Mouse (Mus musculus): ENCODE results near the gene Olfr791. TPM values are rescaled to one million over a fixed set of nuclear protein-coding genes. Genes with fewer than 3 reads are reported as not detected.

The Olfr791 gene
- polyA plus RNA-seq, 1 experiment from 2014 or later: not detected

GRCm38 (mm10) chr10:129538862-129539261 lies 17.3 kb downstream of the Olfr791 start, which contains the start of gene Olfr792:
Olfr792 (plus strand) TSS chr10:129539162.
- TF ChIP-seq CTCF (IDR thresholded peaks at IDR 0.05; ENCODE audit: low read depth) (no peak), EP300 (optimal IDR thresholded peaks at IDR 0.05) (no peak)
- Histone ChIP-seq H3K4me2 (replicated peaks; ENCODE audit: low read depth) (no peak within 1 kb of the TSS), H3K27me3 (ENCODE audit: control insufficient read depth, insufficient read depth, low read length) (no peaks in the 10 kb centered on the region), H3K4me1 (replicated peaks; ENCODE audit: control insufficient read depth, insufficient read depth) (no peaks in the 10 kb centered on the region), H3K36me3 (ENCODE audit: control insufficient read depth, insufficient read depth, low read length) (no peaks in the 10 kb centered on the region), H3K9me3 (ENCODE audit: control insufficient read depth, low read length) (no peaks in the 10 kb centered on the region), H3K9ac (ENCODE audit: low read length) (no peak within 1 kb of the TSS), H3K4me3 (ENCODE audit: low read depth, low read length) (no peak within 1 kb of the TSS), H3K27ac (replicated peaks) (no peak within 1 kb of the TSS)
- no peak for ATAC-seq (ENCODE audit: low FRiP score, low TSS enrichment)
- 75% methylated on average over 1 of the region's 1 CpGs for WGBS
- no peak for DNase-seq (ENCODE audit: low spot score)

- TF ChIP-seq EP300 (optimal IDR thresholded peaks at IDR 0.05) (no peak), CTCF (IDR thresholded peaks at IDR 0.05; ENCODE audit: low read depth) (peak; percentile 31)
- Histone ChIP-seq H3K27ac (replicated peaks) (no peak overlapping the region), H3K4me1 (replicated peaks; ENCODE audit: control insufficient read depth, insufficient read depth) (no peaks in the 10 kb centered on the region), H3K9ac (ENCODE audit: low read length) (no peak overlapping the region), H3K27me3 (ENCODE audit: control insufficient read depth, insufficient read depth, low read length) (no peaks in the 10 kb centered on the region), H3K9me3 (ENCODE audit: control insufficient read depth, low read length) (no peaks in the 10 kb centered on the region), H3K4me2 (replicated peaks; ENCODE audit: low read depth) (no peak overlapping the region), H3K4me3 (ENCODE audit: low read depth, low read length) (no peak overlapping the region), H3K36me3 (ENCODE audit: control insufficient read depth, insufficient read depth, low read length) (no peaks in the 10 kb centered on the region)
- DNase-seq (ENCODE audit: low spot score) (no peak), ATAC-seq (ENCODE audit: low FRiP score, low TSS enrichment) (no peak)
- WGBS: 56% methylated on average over 1 of the region's 1 CpGs
Observed at GRCm38 (mm10) chr10:129549354-129549753, 27.8 kb downstream of the Olfr791 start.

- DNase-seq (ENCODE audit: low spot score): no peak
- 60% methylated on average over 2 of the region's 2 CpGs for WGBS
Observed at GRCm38 (mm10) chr10:129567355-129567754, 45.8 kb downstream of the Olfr791 start, which contains the start of gene Olfr794. Olfr794 (plus strand) TSS chr10:129567655.

GRCm38 (mm10) chr10:129577066-129577465 lies 55.5 kb downstream of the Olfr791 start:
- Histone ChIP-seq H3K4me1 (replicated peaks; ENCODE audit: control insufficient read depth, insufficient read depth) (no peaks in the 10 kb centered on the region), H3K9me3 (ENCODE audit: control insufficient read depth, low read length) (no peaks in the 10 kb centered on the region), H3K36me3 (ENCODE audit: control insufficient read depth, insufficient read depth, low read length) (no peaks in the 10 kb centered on the region), H3K4me3 (ENCODE audit: low read depth, low read length) (no peak overlapping the region), H3K4me2 (replicated peaks; ENCODE audit: low read depth) (no peak overlapping the region), H3K27ac (replicated peaks) (no peak overlapping the region), H3K27me3 (ENCODE audit: control insufficient read depth, insufficient read depth, low read length) (no peaks in the 10 kb centered on the region), H3K9ac (ENCODE audit: low read length) (no peak overlapping the region)
- 43% methylated on average over 1 of the region's 1 CpGs for WGBS
- ATAC-seq (ENCODE audit: low FRiP score, low TSS enrichment) (no peak), DNase-seq (ENCODE audit: low spot score) (no peak)
- TF ChIP-seq CTCF (IDR thresholded peaks at IDR 0.05; ENCODE audit: low read depth) (no peak), EP300 (optimal IDR thresholded peaks at IDR 0.05) (no peak)

More at GRCm38 (mm10) chr10:129567355-129567754, 45.8 kb downstream of the Olfr791 start, which contains the start of gene Olfr794:
- no peaks in the 10 kb centered on the region for H3K4me1 ChIP-seq (replicated peaks; ENCODE audit: control insufficient read depth, insufficient read depth)
- H3K36me3 ChIP-seq (ENCODE audit: control insufficient read depth, insufficient read depth, low read length): no peaks in the 10 kb centered on the region
- H3K4me3 ChIP-seq (ENCODE audit: low read depth, low read length): no peak within 1 kb of the TSS
- no peak within 1 kb of the TSS for H3K4me2 ChIP-seq (replicated peaks; ENCODE audit: low read depth)
- no peak within 1 kb of the TSS for H3K9ac ChIP-seq (ENCODE audit: low read length)
- no peak for ATAC-seq (ENCODE audit: low FRiP score, low TSS enrichment)
- no peaks in the 10 kb centered on the region for H3K27me3 ChIP-seq (ENCODE audit: control insufficient read depth, insufficient read depth, low read length)
- H3K9me3 ChIP-seq (ENCODE audit: control insufficient read depth, low read length): no peaks in the 10 kb centered on the region
- H3K27ac ChIP-seq (replicated peaks): no peak within 1 kb of the TSS
- TF ChIP-seq EP300 (optimal IDR thresholded peaks at IDR 0.05) (no peak), CTCF (IDR thresholded peaks at IDR 0.05; ENCODE audit: low read depth) (no peak)

Other genes with a start within 250 kb of the Olfr791 start
- gene Olfr780, start 203.7 kb upstream of the Olfr791 start, polyA plus RNA-seq (2015; fragmentation: Nextera tagmentation; extraction: Ambion mirVana): not detected in 2 replicates
- gene Olfr781, start 192.9 kb upstream of the Olfr791 start, polyA plus RNA-seq (2015; fragmentation: Nextera tagmentation; extraction: Ambion mirVana): not detected in 2 replicates
- not detected in 2 replicates for gene Olfr782, start 172.9 kb upstream of the Olfr791 start, polyA plus RNA-seq (2015; fragmentation: Nextera tagmentation; extraction: Ambion mirVana)
- gene Olfr784, start 137.7 kb upstream of the Olfr791 start, polyA plus RNA-seq (2015; fragmentation: Nextera tagmentation; extraction: Ambion mirVana): 0.04 TPM in 1 of 2 replicates, not detected in the other
- gene Olfr785, start 116.4 kb upstream of the Olfr791 start, polyA plus RNA-seq (2015; fragmentation: Nextera tagmentation; extraction: Ambion mirVana): not detected in 2 replicates
- 0.06 TPM in 1 of 2 replicates, not detected in the other for gene Olfr786, start 94.5 kb upstream of the Olfr791 start, polyA plus RNA-seq (2015; fragmentation: Nextera tagmentation; extraction: Ambion mirVana)
- not detected in 2 replicates for gene Olfr787, start 59.9 kb upstream of the Olfr791 start, polyA plus RNA-seq (2015; fragmentation: Nextera tagmentation; extraction: Ambion mirVana)
- not detected in 2 replicates for gene Olfr788, start 50.8 kb upstream of the Olfr791 start, polyA plus RNA-seq (2015; fragmentation: Nextera tagmentation; extraction: Ambion mirVana)
- gene Olfr789, start 37.0 kb upstream of the Olfr791 start, polyA plus RNA-seq (2015; fragmentation: Nextera tagmentation; extraction: Ambion mirVana): not detected in 2 replicates
- not detected in 2 replicates for gene Olfr790, start 23.3 kb upstream of the Olfr791 start, polyA plus RNA-seq (2015; fragmentation: Nextera tagmentation; extraction: Ambion mirVana)
- not detected in 2 replicates for gene Olfr792, start 17.4 kb downstream of the Olfr791 start, polyA plus RNA-seq (2015; fragmentation: Nextera tagmentation; extraction: Ambion mirVana)
- gene Olfr794, start 45.9 kb downstream of the Olfr791 start, polyA plus RNA-seq (2015; fragmentation: Nextera tagmentation; extraction: Ambion mirVana): not detected in 2 replicates
- not detected in 2 replicates for gene Olfr796, start 90.8 kb downstream of the Olfr791 start, polyA plus RNA-seq (2015; fragmentation: Nextera tagmentation; extraction: Ambion mirVana)
- gene Olfr798, start 106.1 kb downstream of the Olfr791 start, polyA plus RNA-seq (2015; fragmentation: Nextera tagmentation; extraction: Ambion mirVana): not detected in 2 replicates
- not detected in 2 replicates for gene Olfr799, start 115.7 kb downstream of the Olfr791 start, polyA plus RNA-seq (2015; fragmentation: Nextera tagmentation; extraction: Ambion mirVana)
- gene Olfr800, start 135.9 kb downstream of the Olfr791 start, polyA plus RNA-seq (2015; fragmentation: Nextera tagmentation; extraction: Ambion mirVana): not detected in 2 replicates
- 0.02 TPM in 1 of 2 replicates, not detected in the other for gene Olfr801, start 152.1 kb downstream of the Olfr791 start, polyA plus RNA-seq (2015; fragmentation: Nextera tagmentation; extraction: Ambion mirVana)
- gene Olfr802, start 166.4 kb downstream of the Olfr791 start, polyA plus RNA-seq (2015; fragmentation: Nextera tagmentation; extraction: Ambion mirVana): 0.06 TPM in 1 of 2 replicates, not detected in the other
- not detected in 2 replicates for gene Olfr803, start 172.5 kb downstream of the Olfr791 start, polyA plus RNA-seq (2015; fragmentation: Nextera tagmentation; extraction: Ambion mirVana)
- gene Olfr804, start 181.4 kb downstream of the Olfr791 start, polyA plus RNA-seq (2015; fragmentation: Nextera tagmentation; extraction: Ambion mirVana): not detected in 2 replicates
- gene Olfr805, start 207.6 kb downstream of the Olfr791 start, polyA plus RNA-seq (2015; fragmentation: Nextera tagmentation; extraction: Ambion mirVana): not detected in 2 replicates
- not detected in 2 replicates for gene Olfr806, start 220.1 kb downstream of the Olfr791 start, polyA plus RNA-seq (2015; fragmentation: Nextera tagmentation; extraction: Ambion mirVana)
- gene Olfr807, start 236.0 kb downstream of the Olfr791 start, polyA plus RNA-seq (2015; fragmentation: Nextera tagmentation; extraction: Ambion mirVana): not detected in 2 replicates
- gene Olfr808, start 243.7 kb downstream of the Olfr791 start, polyA plus RNA-seq (2015; fragmentation: Nextera tagmentation; extraction: Ambion mirVana): 0.07 TPM in 1 of 2 replicates, not detected in the other